Mouse (Mus musculus): ENCODE results near the gene Agpat1.

- no peak for TF ChIP-seq CTCF (IDR thresholded peaks at IDR 0.05; ENCODE audit: insufficient read depth, low read length)
- TF ChIP-seq POLR2A (IDR thresholded peaks at IDR 0.05; ENCODE audit: borderline replicate concordance, extremely low read depth, low read depth, low read length) = no peak
Observed at GRCm38 (mm10) chr17:34637459-34637858, 33.4 kb downstream of the Agpat1 start.

All from lung, adult 2 months (tissue).